Mouse (Mus musculus): ENCODE results near the gene Rfx7.

- no peak for TF ChIP-seq CTCF (IDR thresholded peaks at IDR 0.05; ENCODE audit: borderline replicate concordance, insufficient read depth, low read length)
- no peak for TF ChIP-seq POLR2A (IDR thresholded peaks at IDR 0.05; ENCODE audit: low read depth, low read length)
Observed at GRCm38 (mm10) chr9:72637243-72637642, 105.2 kb downstream of the Rfx7 start.

Data from embryonic fibroblast, embryonic 13.5 days (primary cell).